Mouse (Mus musculus): ENCODE results near the gene Olfr68.

DNA sequence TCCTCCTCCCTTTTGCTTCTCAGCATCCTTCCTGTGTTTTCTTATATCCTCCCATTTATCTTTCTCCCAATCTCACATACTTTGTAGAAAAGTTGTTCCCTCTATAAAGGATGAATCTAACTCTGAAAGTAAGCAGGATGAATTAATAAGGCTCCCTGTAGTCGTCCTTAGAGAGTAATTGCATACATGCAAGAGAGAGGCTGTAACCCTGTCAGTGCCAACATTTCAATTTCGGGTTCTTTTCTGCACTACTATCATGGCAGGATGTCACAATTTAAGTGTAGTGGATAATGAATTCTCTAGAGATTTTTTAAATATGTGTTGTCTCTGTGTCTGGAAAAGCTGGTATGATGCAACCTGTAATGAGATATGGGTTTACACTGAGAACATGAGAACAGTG is 22.3 kb downstream of the Olfr68 start, which contains the start of gene Olfr630:
- TF ChIP-seq CTCF (IDR thresholded peaks at IDR 0.05; ENCODE audit: low read depth, low read length) = no peak
- TF ChIP-seq POLR2A (IDR thresholded peaks at IDR 0.05; ENCODE audit: borderline replicate concordance, low read depth, low read length) = no peak

Data from bone marrow macrophage, adult 2 months (primary cell).